Mouse (Mus musculus): ENCODE measurements around the gene Cd72. TPM values are rescaled to one million over a fixed set of nuclear protein-coding genes. Genes with fewer than 3 reads are reported as not detected.
A peak's percentile ranks its signal among the peaks of the same experiment; 100 is the strongest.

Cd72 gene
- polyA plus RNA-seq, 1 experiment from 2014 or later: 5.1 TPM

DNA sequence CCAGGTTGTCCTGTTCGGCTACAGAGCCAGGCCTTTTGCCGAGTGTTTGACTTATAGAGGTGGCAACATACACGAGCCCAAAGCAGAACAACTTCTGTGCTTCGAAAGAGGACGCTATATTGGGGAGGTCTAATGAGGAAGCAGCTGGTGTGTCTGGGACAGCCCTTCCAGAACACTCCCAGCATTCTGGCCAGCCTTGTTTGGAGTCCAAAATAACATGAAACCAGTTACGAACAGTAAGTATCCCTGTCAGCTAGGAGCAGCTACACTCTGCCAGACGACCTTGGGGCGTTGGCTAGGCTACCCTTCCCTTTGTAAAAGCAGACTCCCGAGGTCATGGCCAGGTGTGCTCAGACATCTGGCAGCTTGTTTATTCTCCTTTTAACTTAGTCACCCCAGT is 52.2 kb downstream of the Cd72 start:
- no peak overlapping the region for H3K9ac ChIP-seq (ENCODE audit: low read depth, low read length)
- no peaks in the 10 kb centered on the region for H3K27me3 ChIP-seq (replicated peaks; ENCODE audit: control insufficient read depth, insufficient read depth, low read length)
- no peak overlapping the region for H3K27ac ChIP-seq (ENCODE audit: low read depth, low read length)
- H3K36me3 ChIP-seq (ENCODE audit: control insufficient read depth, insufficient read depth, low read length): no peaks in the 10 kb centered on the region
- no peak overlapping the region for H3K4me2 ChIP-seq (ENCODE audit: low read length)
- 83% methylated on average over 9 of the region's 9 CpGs for WGBS
- no peaks in the 10 kb centered on the region for H3K9me3 ChIP-seq (ENCODE audit: control insufficient read depth, low read length)
- H3K4me1 ChIP-seq (ENCODE audit: control insufficient read depth, insufficient read depth, low read depth, low read length): peaks cover 35% of the 10 kb centered on the region
- no peak for ATAC-seq
- no peak overlapping the region for H3K4me3 ChIP-seq (ENCODE audit: low read length)

GRCm38 (mm10) chr4:43401486-43401885 is 52.9 kb downstream of the Cd72 start:
- Histone ChIP-seq H3K4me3 (ENCODE audit: low read length) (no peak overlapping the region), H3K9me3 (ENCODE audit: control insufficient read depth, low read length) (no peaks in the 10 kb centered on the region), H3K9ac (ENCODE audit: low read depth, low read length) (no peak overlapping the region), H3K36me3 (ENCODE audit: control insufficient read depth, insufficient read depth, low read length) (no peaks in the 10 kb centered on the region), H3K27me3 (replicated peaks; ENCODE audit: control insufficient read depth, insufficient read depth, low read length) (no peaks in the 10 kb centered on the region), H3K4me2 (ENCODE audit: low read length) (no peak overlapping the region), H3K27ac (ENCODE audit: low read depth, low read length) (no peak overlapping the region), H3K4me1 (ENCODE audit: control insufficient read depth, insufficient read depth, low read depth, low read length) (peaks cover 35% of the 10 kb centered on the region)
- 88% methylated on average over 10 of the region's 10 CpGs for WGBS
- no peak for ATAC-seq

DNA sequence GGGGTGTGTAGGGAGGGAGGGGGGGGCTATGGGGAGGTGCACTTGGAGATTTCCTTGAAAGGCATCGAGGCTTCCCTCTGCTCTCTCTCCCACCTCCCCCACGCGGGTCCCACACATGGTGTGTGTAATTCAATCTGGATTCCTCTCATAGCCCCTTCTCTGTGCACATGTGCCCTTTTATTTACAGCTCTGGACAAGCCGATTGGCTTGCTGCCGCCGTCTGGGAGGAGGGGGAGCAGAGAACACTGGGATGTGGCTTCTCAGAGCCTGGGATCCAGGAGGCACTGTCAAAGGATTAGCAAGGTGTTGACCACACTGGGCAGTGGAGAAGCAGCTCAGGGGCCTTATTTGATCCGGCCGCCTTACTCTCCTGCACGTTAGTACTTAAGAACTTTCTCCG is 53.5 kb downstream of the Cd72 start:
- Histone ChIP-seq H3K9ac (ENCODE audit: low read depth, low read length) (no peak overlapping the region), H3K27me3 (replicated peaks; ENCODE audit: control insufficient read depth, insufficient read depth, low read length) (no peaks in the 10 kb centered on the region), H3K4me2 (ENCODE audit: low read length) (no peak overlapping the region), H3K4me3 (ENCODE audit: low read length) (no peak overlapping the region), H3K9me3 (ENCODE audit: control insufficient read depth, low read length) (no peaks in the 10 kb centered on the region), H3K36me3 (ENCODE audit: control insufficient read depth, insufficient read depth, low read length) (no peaks in the 10 kb centered on the region), H3K4me1 (ENCODE audit: control insufficient read depth, insufficient read depth, low read depth, low read length) (peaks cover 33% of the 10 kb centered on the region), H3K27ac (ENCODE audit: low read depth, low read length) (no peak overlapping the region)
- ATAC-seq: no peak
- 36% methylated on average over 10 of the region's 10 CpGs for WGBS

DNA sequence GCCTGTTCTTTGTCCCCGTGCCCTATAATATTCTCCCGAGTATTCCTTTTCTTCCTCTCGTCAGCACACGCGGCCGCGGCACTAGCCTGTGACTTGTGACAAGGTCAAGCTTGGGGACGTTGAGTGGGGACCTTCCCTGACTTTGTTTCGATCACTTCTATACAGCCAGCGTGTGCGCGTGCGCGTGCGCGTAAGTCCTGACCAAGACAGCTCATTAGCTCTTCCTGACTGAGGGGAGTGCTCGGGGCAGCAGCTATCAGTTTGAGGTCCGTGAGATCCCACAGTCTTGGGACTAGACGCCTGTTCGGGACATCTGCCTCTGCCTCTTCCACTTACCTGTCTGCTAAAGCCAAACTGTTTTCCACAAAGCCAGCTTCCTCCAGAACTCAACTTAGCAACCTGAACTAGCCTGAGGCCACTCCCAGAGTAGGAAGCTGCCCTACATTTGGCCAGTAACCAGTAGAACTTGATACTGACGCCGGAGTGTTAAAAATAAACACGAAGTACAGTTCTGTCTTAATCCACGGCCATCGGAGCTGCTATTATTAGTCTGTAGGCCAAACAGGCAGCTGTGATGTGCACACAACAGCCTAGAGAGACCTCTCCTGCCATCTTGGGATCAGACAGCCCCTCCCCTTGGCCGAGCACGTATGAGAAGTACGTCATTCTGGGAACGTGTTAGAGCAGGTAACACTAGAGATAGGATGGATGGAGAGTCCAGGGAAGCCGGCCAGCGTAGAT is 54.9 kb downstream of the Cd72 start:
- no peaks in the 10 kb centered on the region for H3K9me3 ChIP-seq (ENCODE audit: control insufficient read depth, low read length)
- H3K36me3 ChIP-seq (ENCODE audit: control insufficient read depth, insufficient read depth, low read length): no peaks in the 10 kb centered on the region
- H3K9ac ChIP-seq (ENCODE audit: low read depth, low read length): no peak overlapping the region
- peak; percentile 19; the same call in 1 of the 2 replicates for ATAC-seq
- no peaks in the 10 kb centered on the region for H3K27me3 ChIP-seq (replicated peaks; ENCODE audit: control insufficient read depth, insufficient read depth, low read length)
- no peak overlapping the region for H3K4me3 ChIP-seq (ENCODE audit: low read length)
- H3K4me1 ChIP-seq (ENCODE audit: control insufficient read depth, insufficient read depth, low read depth, low read length): peaks cover 26% of the 10 kb centered on the region
- H3K27ac ChIP-seq (ENCODE audit: low read depth, low read length): peak overlapping the region; percentile 19; the same call in 1 of the 2 replicates
- H3K4me2 ChIP-seq (ENCODE audit: low read length): peak overlapping the region; percentile 25
- WGBS: 68% methylated on average over 31 of the region's 31 CpGs

DNA sequence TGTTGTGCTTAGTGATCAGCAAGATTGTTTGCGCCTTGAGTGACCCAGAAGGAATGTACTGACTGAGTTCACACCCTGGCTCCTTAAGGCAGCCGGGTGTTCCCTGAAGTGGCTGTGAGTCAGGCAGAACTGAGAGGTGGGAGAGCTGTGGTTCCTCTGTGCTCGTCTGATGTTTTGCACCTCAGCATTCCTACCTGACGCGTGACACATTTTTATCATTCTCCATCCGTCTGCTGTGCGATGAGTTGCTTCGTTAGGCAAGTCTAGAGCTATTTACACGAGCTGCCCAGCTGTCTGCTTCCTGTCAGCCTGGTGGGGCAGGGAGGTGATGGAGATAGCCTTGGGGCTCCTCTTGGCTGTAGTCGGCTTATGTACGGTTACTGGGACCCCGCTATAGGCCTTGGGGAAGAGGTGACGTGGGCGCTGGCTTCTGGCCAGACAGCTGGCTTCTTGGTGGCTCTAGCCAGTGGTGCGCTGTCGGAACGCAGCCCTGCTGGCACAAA is 55.5 kb downstream of the Cd72 start:
- WGBS: 45% methylated on average over 17 of the region's 17 CpGs
- Histone ChIP-seq H3K9ac (ENCODE audit: low read depth, low read length) (peak overlapping the region; percentile 39), H3K27me3 (replicated peaks; ENCODE audit: control insufficient read depth, insufficient read depth, low read length) (no peaks in the 10 kb centered on the region), H3K4me3 (ENCODE audit: low read length) (no peak overlapping the region), H3K27ac (ENCODE audit: low read depth, low read length) (peak overlapping the region; percentile 50), H3K4me2 (ENCODE audit: low read length) (peak overlapping the region; percentile 25), H3K36me3 (ENCODE audit: control insufficient read depth, insufficient read depth, low read length) (no peaks in the 10 kb centered on the region), H3K4me1 (ENCODE audit: control insufficient read depth, insufficient read depth, low read depth, low read length) (peaks cover 26% of the 10 kb centered on the region), H3K9me3 (ENCODE audit: control insufficient read depth, low read length) (no peaks in the 10 kb centered on the region)
- ATAC-seq: peak; percentile 62

- no peak overlapping the region for H3K4me3 ChIP-seq (ENCODE audit: low read length)
- H3K9me3 ChIP-seq (ENCODE audit: control insufficient read depth, low read length): no peaks in the 10 kb centered on the region
- no peaks in the 10 kb centered on the region for H3K27me3 ChIP-seq (replicated peaks; ENCODE audit: control insufficient read depth, insufficient read depth, low read length)
- 68% methylated on average over 4 of the region's 4 CpGs for WGBS
- H3K27ac ChIP-seq (ENCODE audit: low read depth, low read length): peak overlapping the region; percentile 55
- H3K4me2 ChIP-seq (ENCODE audit: low read length): no peak overlapping the region
- ATAC-seq: peak; percentile 43; the same call in 1 of the 2 replicates
- no peaks in the 10 kb centered on the region for H3K36me3 ChIP-seq (ENCODE audit: control insufficient read depth, insufficient read depth, low read length)
- H3K9ac ChIP-seq (ENCODE audit: low read depth, low read length): no peak overlapping the region
- peaks cover 26% of the 10 kb centered on the region for H3K4me1 ChIP-seq (ENCODE audit: control insufficient read depth, insufficient read depth, low read depth, low read length)
These were observed 56.4 kb downstream of the Cd72 start for GRCm38 (mm10) chr4:43398014-43398413.

Other genes starting within 250 kb of the Cd72 start
- 0.60 and 1.2 TPM in 2 replicates for gene Atp8b5, start 187.5 kb downstream of the Cd72 start, polyA plus RNA-seq (2015; fragmentation: Nextera tagmentation; extraction: Ambion mirVana)
- gene Rusc2, start 72.6 kb downstream of the Cd72 start, polyA plus RNA-seq (2015; fragmentation: Nextera tagmentation; extraction: Ambion mirVana): 70.8 and 86.8 TPM in 2 replicates
- 1.1 and 1.4 TPM in 2 replicates for gene Fam166b, start 25.5 kb downstream of the Cd72 start, polyA plus RNA-seq (2015; fragmentation: Nextera tagmentation; extraction: Ambion mirVana)
- gene Tesk1, start 12.7 kb downstream of the Cd72 start, polyA plus RNA-seq (2015; fragmentation: Nextera tagmentation; extraction: Ambion mirVana): 8.9 and 9.2 TPM in 2 replicates
- not detected in 2 replicates for gene Sit1, start 29.1 kb upstream of the Cd72 start, polyA plus RNA-seq (2015; fragmentation: Nextera tagmentation; extraction: Ambion mirVana)
- gene Ccdc107, start 38.3 kb upstream of the Cd72 start, polyA plus RNA-seq (2015; fragmentation: Nextera tagmentation; extraction: Ambion mirVana): 83.6 and 99.8 TPM in 2 replicates
- gene Arhgef39, start 45.1 kb upstream of the Cd72 start, polyA plus RNA-seq (2015; fragmentation: Nextera tagmentation; extraction: Ambion mirVana): 8.2 and 10.7 TPM in 2 replicates
- gene Car9, start 52.3 kb upstream of the Cd72 start, polyA plus RNA-seq (2015; fragmentation: Nextera tagmentation; extraction: Ambion mirVana): 0.23 and 0.47 TPM in 2 replicates
- gene Tpm2, start 69.1 kb upstream of the Cd72 start, polyA plus RNA-seq (2015; fragmentation: Nextera tagmentation; extraction: Ambion mirVana): 10.6 and 41.1 TPM in 2 replicates
- gene Creb3, start 107.7 kb upstream of the Cd72 start, polyA plus RNA-seq (2015; fragmentation: Nextera tagmentation; extraction: Ambion mirVana): 90.8 and 94.1 TPM in 2 replicates
- gene Tln1, start 108.1 kb upstream of the Cd72 start, polyA plus RNA-seq (2015; fragmentation: Nextera tagmentation; extraction: Ambion mirVana): 56.2 and 61.1 TPM in 2 replicates
- gene Rgp1, start 124.1 kb upstream of the Cd72 start, polyA plus RNA-seq (2015; fragmentation: Nextera tagmentation; extraction: Ambion mirVana): 17.8 and 23.5 TPM in 2 replicates
- 54.0 and 59.3 TPM in 2 replicates for gene Gba2, start 124.2 kb upstream of the Cd72 start, polyA plus RNA-seq (2015; fragmentation: Nextera tagmentation; extraction: Ambion mirVana)
- 0.71 and 0.94 TPM in 2 replicates for gene Msmp, start 129.9 kb upstream of the Cd72 start, polyA plus RNA-seq (2015; fragmentation: Nextera tagmentation; extraction: Ambion mirVana)
- gene Npr2, start 177.3 kb upstream of the Cd72 start, polyA plus RNA-seq (2015; fragmentation: Nextera tagmentation; extraction: Ambion mirVana): 10.8 and 12.6 TPM in 2 replicates
- 9.3 and 10.3 TPM in 2 replicates for gene Spag8, start 199.0 kb upstream of the Cd72 start, polyA plus RNA-seq (2015; fragmentation: Nextera tagmentation; extraction: Ambion mirVana)
- gene Hint2, start 201.8 kb upstream of the Cd72 start, polyA plus RNA-seq (2015; fragmentation: Nextera tagmentation; extraction: Ambion mirVana): 68.7 and 77.8 TPM in 2 replicates
- 12.0 and 13.9 TPM in 2 replicates for gene Tmem8b, start 214.3 kb upstream of the Cd72 start, polyA plus RNA-seq (2015; fragmentation: Nextera tagmentation; extraction: Ambion mirVana)
- gene Fam221b, start 214.5 kb upstream of the Cd72 start, polyA plus RNA-seq (2015; fragmentation: Nextera tagmentation; extraction: Ambion mirVana): 1.5 and 2.0 TPM in 2 replicates
- gene Olfr70, start 246.2 kb upstream of the Cd72 start, polyA plus RNA-seq (2015; fragmentation: Nextera tagmentation; extraction: Ambion mirVana): 0.06 TPM in 1 of 2 replicates, not detected in the other